Mouse (Mus musculus) erythroblast, embryonic 14.5 days (primary cell): Measurements from ENCODE around the gene Epc2.

Experiments used
- GATA1 ChIP-seq: IDR thresholded peaks from 2 replicates; pipeline ENCODE4 v1.6.1; 2012; ENCODE audit warnings: low read length, inconsistent platforms, mixed read lengths
- TAL1 ChIP-seq: IDR thresholded peaks from 3 replicates; pipeline ENCODE4 v1.6.1; 2012; ENCODE audit warnings: low read length, inconsistent platforms, mixed read lengths

DNA sequence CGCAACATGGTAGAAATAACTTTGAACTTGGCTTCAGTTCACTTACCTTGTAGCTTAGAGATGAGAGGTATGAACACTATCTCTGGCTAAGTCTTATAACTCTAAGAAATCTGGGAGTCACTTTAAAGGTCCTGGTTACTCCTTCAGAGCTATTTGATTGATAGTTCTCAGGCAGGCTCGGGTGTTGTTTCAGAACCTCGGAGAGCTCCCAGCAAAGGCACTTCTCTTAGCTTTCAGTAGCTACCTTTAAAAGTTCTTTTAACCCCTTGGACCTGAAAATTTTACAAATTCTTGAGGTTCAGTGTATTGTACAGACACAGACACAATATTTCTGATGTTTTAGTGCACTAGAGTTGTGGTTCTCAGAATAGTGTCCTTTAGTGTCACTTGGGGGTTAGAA lies 52.3 kb downstream of the Epc2 start:
- TF ChIP-seq TAL1 (no peak), GATA1 (no peak)
